Mouse (Mus musculus) forebrain, postnatal 0 days (tissue): ENCODE results near the gene 1700015G11Rik. TPM values are rescaled to one million over a fixed set of nuclear protein-coding genes. Genes with fewer than 3 reads are reported as not detected.

Experiments used
- ATAC-seq: fragments of 200-750 bp; cut with Nextera tagmentation; 2 replicates; pipeline ENCODE4 v1.8.0; 2017; ENCODE audit warnings: mild to moderate bottlenecking, moderate library complexity
- DNase-seq: peaks from one replicate; pipeline ENCODE4 v3.0.0-alpha.2; 2015
- H3K27ac ChIP-seq: fragments of 300-500 bp; sonication (generic); 2 replicates; pipeline ENCODE4 v1.5.1; 2014; ENCODE audit warnings: low read depth, mild to moderate bottlenecking, antibody characterized with exemption, low read length, moderate library complexity, mixed read lengths
- H3K27me3 ChIP-seq: fragments of 300-500 bp; sonication (generic); 2 replicates; pipeline ENCODE4 v1.6.1; 2014; ENCODE audit warnings: mild to moderate bottlenecking, low read length, mixed read lengths; ENCODE audit not compliant: insufficient read depth
- H3K36me3 ChIP-seq: fragments of 300-500 bp; sonication (generic); 2 replicates; pipeline ENCODE4 v1.6.1; 2014; ENCODE audit warnings: mild to moderate bottlenecking, moderate library complexity; ENCODE audit not compliant: insufficient read depth
- H3K4me1 ChIP-seq: fragments of 300-500 bp; sonication (generic); 2 replicates; pipeline ENCODE4 v1.6.1; 2014; ENCODE audit warnings: antibody characterized with exemption; ENCODE audit not compliant: insufficient read depth
- H3K4me2 ChIP-seq: fragments of 300-500 bp; sonication (generic); 2 replicates; pipeline ENCODE4 v1.6.1; 2014; ENCODE audit warnings: low read depth, mild to moderate bottlenecking, moderate library complexity
- H3K4me3 ChIP-seq: fragments of 300-500 bp; sonication (generic); 2 replicates; pipeline ENCODE4 v1.5.1; 2014; ENCODE audit warnings: low read depth, low read length, mixed read lengths
- H3K9ac ChIP-seq: fragments of 300-500 bp; sonication (generic); 2 replicates; pipeline ENCODE4 v1.6.1; 2014; ENCODE audit warnings: mild to moderate bottlenecking
- H3K9me3 ChIP-seq: fragments of 300-500 bp; sonication (generic); 2 replicates; pipeline ENCODE4 v1.6.1; 2016; ENCODE audit warnings: low read length
- CTCF ChIP-seq: sonication (generic); IDR thresholded peaks from 2 replicates; pipeline ENCODE4 v1.5.1; 2016; ENCODE audit warnings: antibody characterized with exemption, control low read depth, low read depth
- WGBS: fragments of 180-500 bp; shearing (Covaris S2); extraction: QIAGEN DNeasy Blood & Tissue Kit; methylation state at CpG from one replicate; pipeline ENCODE4 v1.1.7; 2014; 5-methylcytosine and 5-hydroxymethylcytosine counted together
- polyA plus RNA-seq: library from polyadenylated mRNA; unstranded; fragments of >200 nt; fragmentation: Nextera tagmentation; extraction: Ambion mirVana; gene quantifications from 2 replicates; pipeline ENCODE4 v1.2.1, GENCODE M21; 2015
- total RNA-seq: library from RNA; depleted of rRNA; stranded (reverse); fragments of >200 nt; gene quantifications from 2 replicates; pipeline ENCODE4 v1.2.3, GENCODE M21; 2014; rRNA removed

The 1700015G11Rik gene
- total and polyA plus RNA-seq, 2 experiments from 2014 or later, result not detected

DNA sequence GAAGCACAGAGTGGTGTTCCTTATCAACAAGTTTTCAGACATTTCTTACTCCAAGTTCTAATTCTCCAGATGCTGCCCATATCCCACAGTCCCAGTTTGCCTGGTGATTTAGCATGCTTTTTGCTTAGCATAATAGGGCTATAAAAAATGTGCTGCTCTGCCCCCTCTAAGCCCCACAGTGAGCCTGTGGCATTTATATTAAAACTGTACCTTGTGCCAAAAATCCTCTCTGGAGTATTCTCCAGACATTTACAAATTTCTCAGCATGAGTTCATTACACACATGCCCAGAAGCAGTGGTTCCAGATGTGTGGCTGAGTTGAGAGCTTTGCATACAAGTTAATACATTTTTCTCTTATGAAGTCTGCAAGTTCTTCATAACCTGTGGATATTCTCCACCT, 46.1 kb downstream of the 1700015G11Rik start:
- DNase-seq, result no peak
- H3K9ac ChIP-seq, result no peak overlapping the region
- no peak for ATAC-seq
- H3K36me3 ChIP-seq, result 0 out of 2 replicates have a peak, but pooled peaks cover 3% of the 10 kb centered on the region
- no peaks in the 10 kb centered on the region for H3K4me1 ChIP-seq
- H3K4me3 ChIP-seq, result no peak overlapping the region
- no peak for TF ChIP-seq CTCF
- no peak overlapping the region for H3K4me2 ChIP-seq
- no peaks in the 10 kb centered on the region for H3K9me3 ChIP-seq
- no peaks in the 10 kb centered on the region for H3K27me3 ChIP-seq
- H3K27ac ChIP-seq, result no peak overlapping the region

- H3K9me3 ChIP-seq, result no peaks in the 10 kb centered on the region
These were observed 47.9 kb downstream of the 1700015G11Rik start for GRCm38 (mm10) chr7:51967581-51967980.

DNA sequence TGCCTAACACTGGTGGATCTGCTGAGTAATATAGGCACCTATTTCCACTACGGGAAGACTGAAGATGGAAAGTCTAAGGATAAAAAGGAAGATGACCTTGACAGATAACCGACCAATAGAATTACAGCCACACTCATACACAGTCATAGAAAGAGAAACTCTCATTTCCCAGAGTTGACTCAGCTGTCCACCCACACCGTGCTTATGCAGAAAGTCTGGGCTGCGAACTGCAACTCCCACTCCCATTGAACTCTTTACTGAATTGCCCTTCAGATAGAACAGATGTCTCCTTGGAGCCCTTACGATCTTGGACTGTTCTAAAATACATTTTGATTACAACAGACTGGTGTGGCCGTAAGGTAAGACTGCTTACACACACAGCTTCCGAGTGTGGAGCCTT, 50.8 kb downstream of the 1700015G11Rik start:
- Histone ChIP-seq H3K9me3 (no peaks in the 10 kb centered on the region), H3K27ac (no peak overlapping the region), H3K36me3 (0 out of 2 replicates have a peak, but pooled peaks cover 3% of the 10 kb centered on the region), H3K4me2 (no peak overlapping the region), H3K27me3 (no peaks in the 10 kb centered on the region), H3K4me3 (no peak overlapping the region), H3K4me1 (0 out of 2 replicates have a peak, but pooled peaks cover 3% of the 10 kb centered on the region), H3K9ac (no peak overlapping the region)
- DNase-seq (no peak), ATAC-seq (no peak)
- no peak for TF ChIP-seq CTCF
- WGBS, result 93% methylated on average over 7 of the region's 7 CpGs

More at GRCm38 (mm10) chr7:51967581-51967980, 47.9 kb downstream of the 1700015G11Rik start:
- H3K27me3 ChIP-seq, result no peaks in the 10 kb centered on the region
- ATAC-seq, result no peak
- 0 out of 2 replicates have a peak, but pooled peaks cover 3% of the 10 kb centered on the region for H3K36me3 ChIP-seq
- TF ChIP-seq CTCF, result no peak
- 75% methylated on average over 4 of the region's 4 CpGs for WGBS
- H3K4me1 ChIP-seq, result no peaks in the 10 kb centered on the region
- no peak overlapping the region for H3K4me3 ChIP-seq
- no peak overlapping the region for H3K4me2 ChIP-seq
- no peak overlapping the region for H3K9ac ChIP-seq
- no peak for DNase-seq
- H3K27ac ChIP-seq, result no peak overlapping the region

GRCm38 (mm10) chr7:51962219-51962952, 53.1 kb downstream of the 1700015G11Rik start:
- no peak for ATAC-seq
- Histone ChIP-seq H3K4me3 (no peak overlapping the region), H3K9ac (no peak overlapping the region), H3K27ac (no peak overlapping the region), H3K4me2 (no peak overlapping the region), H3K4me1 (0 out of 2 replicates have a peak, but pooled peaks cover 3% of the 10 kb centered on the region), H3K9me3 (no peaks in the 10 kb centered on the region), H3K27me3 (no peaks in the 10 kb centered on the region), H3K36me3 (0 out of 2 replicates have a peak, but pooled peaks cover 3% of the 10 kb centered on the region)
- 25% methylated on average over 10 of the region's 10 CpGs for WGBS
- TF ChIP-seq CTCF, result no peak
- DNase-seq, result no peak

Other genes with a start within 250 kb of the 1700015G11Rik start
- gene Gas2, start 153.7 kb downstream of the 1700015G11Rik start, total RNA-seq, result 17.5 and 51.6 TPM in 2 replicates
- 10.0 and 14.9 TPM in 2 replicates for gene Gas2, start 153.7 kb downstream of the 1700015G11Rik start, polyA plus RNA-seq
- gene Fancf, start 153.5 kb downstream of the 1700015G11Rik start, total RNA-seq, result 8.8 and 17.8 TPM in 2 replicates
- gene Fancf, start 153.5 kb downstream of the 1700015G11Rik start, polyA plus RNA-seq, result 9.1 TPM in 2 replicates
- 20.2 and 22.9 TPM in 2 replicates for gene Svip, start 9.7 kb downstream of the 1700015G11Rik start, total RNA-seq
- 12.5 and 16.0 TPM in 2 replicates for gene Svip, start 9.7 kb downstream of the 1700015G11Rik start, polyA plus RNA-seq